Mouse (Mus musculus): ENCODE data around the gene Gm20388.
"Not testable (repeated sequence)": the region's sequence is repeated elsewhere in the genome, so short reads cannot be mapped to it uniquely, and the experiment has no call there.

Gene Gm20388

DNA sequence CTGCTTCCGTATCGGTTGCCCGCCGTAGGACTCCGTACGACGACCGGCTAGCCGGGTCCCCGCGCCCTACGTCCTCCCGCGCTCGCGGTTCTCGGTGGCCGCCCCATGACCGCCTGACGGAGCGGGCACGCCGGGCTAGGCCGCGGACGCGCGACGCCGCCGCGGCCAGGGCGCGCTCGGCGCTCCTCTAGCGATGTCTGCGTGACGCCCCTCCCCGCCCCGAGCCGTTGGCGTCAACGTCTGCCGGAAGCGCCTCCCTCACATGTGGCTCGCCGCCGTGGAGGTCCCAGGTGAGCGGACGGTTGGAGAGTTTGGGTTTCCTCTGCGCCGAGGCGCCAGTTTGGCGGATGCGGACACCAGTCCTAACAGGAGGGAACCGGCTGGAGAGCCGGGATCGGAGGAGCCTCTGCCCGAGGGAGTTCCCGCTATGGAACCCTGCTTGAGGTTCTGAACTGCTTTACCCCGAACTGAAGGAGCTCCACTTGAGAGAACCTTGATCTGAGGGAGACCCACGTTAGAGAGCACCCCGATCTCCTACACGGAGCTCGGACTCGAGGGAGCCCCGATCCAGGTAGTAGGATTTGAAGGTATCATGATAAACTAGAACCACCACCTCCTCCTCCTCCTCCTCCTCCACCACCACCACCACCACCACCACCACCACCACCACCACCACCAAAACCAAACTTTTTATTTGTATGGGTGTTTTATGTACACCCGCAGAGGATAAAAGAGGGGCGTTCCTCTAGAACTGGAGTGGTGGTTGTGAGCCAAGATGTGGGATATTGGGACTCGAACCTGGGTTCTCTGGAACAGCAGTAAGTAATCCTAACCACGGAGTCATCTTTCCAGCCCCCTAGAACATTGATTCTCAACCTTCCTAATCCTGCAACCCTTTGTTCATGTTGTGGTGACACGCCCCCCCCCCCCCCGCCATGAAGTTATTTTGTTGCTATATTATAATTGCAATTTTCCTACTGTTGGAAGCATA, 4110.9 kb downstream of the Gm20388 start, which contains the start of the genes Taf5l and Urb2:
Taf5l (minus strand) TSS at position 161 of the 991 bp plus-strand sequence.
Urb2 (plus strand) TSS at position 272 of the 991 bp plus-strand sequence.
- DNase-seq: peak; percentile 97 to 98

DNA sequence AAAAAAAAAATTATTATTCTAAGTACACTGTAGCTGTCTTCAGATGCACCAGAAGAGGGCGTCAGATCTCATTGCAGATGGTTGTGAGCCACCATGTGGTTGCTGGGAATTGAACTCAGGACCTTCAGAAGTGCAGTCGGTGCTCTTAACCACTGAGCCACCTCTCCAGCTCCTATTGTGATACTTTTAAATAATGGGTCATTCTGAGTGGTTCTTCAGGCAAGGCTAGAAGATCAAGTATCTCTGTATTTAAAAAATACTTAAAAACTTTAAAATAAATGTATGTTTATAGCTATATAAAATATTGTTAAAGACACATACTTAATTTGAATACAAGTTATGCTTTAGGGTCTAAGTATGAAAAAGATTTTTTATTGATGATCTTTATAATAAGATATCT, 4115.6 kb downstream of the Gm20388 start:
- DNase-seq: not testable (repeated sequence)

DNA sequence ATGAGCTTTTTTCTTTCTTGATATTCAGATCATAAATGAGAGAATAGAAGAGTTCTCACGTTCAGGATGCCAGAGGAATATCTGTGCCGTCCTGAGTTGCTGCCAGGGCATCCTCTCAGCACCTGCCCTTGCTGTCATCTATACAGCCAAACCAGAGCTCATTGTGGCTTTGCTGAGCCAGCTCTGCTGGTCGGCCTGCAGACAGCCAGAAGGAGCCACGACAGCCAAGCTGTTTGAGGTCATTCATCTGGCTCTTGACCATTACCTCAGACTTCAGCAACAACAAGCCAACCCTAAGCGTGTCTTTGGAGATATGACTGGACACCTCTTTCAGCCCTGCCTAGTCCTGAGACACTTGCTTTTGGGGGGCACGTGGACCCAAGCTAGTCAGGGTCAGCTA, 4117.2 kb downstream of the Gm20388 start:
- peak; percentile 65 to 74 for DNase-seq

DNA sequence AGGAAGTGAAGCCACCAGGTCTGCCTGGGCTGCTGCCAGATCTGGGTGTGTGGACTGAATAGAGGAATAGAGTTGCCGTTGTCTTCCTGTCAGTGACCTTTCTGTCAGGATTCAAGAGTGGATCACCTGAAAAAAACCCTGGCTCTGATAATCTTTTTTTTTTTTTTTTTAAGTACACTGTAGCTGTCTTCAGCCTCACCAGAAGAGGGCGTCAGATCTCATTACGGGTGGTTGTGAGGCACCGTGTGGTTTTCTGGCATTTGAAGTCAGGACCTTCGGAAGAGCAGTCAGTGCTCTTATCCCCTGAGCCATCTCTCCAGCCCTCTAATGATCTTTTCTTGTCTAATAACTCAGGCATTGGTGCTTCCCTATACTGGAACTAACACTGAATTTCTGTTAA, 4122.8 kb downstream of the Gm20388 start:
- no peak for DNase-seq

DNA sequence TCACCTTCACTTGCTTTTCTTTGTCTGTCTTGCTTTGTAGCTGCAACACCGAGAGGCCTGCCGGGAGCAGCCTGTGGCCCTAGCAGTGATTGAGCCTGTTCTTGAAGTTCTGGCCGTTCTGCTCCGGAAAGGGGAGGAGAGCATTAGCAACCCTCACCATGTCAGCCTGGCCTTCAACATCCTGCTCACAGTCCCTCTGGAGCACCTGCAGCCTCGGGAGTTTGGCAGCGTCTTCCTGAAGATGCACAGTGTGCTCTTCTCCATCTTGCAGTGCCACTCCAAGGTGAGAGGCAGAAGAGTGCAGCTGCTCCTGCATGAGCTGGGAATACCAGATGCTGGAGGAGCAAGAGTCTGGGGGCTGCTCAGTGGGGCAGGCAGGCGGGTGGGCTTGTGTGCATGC, 4127.5 kb downstream of the Gm20388 start:
- no peak for DNase-seq

DNA sequence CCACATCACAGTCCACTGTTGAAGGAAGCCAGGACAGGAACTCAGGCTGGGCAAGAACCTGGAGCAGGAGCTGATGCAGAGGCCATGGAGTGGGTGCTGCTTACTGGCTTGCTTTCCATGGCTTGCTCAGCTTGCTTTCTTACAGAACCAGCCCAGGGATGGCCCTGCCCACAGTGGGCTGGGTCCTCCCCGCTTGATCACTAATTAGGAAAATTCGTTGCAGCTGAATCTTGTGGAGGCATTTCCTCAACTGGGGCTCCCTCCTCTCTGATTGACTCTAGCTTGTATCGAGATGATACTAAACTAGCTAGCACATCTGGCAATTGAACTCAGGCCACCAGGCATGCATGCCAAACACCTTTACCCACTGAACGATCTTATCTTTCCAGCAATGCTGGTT, 4128.7 kb downstream of the Gm20388 start:
- no peak for DNase-seq

DNA sequence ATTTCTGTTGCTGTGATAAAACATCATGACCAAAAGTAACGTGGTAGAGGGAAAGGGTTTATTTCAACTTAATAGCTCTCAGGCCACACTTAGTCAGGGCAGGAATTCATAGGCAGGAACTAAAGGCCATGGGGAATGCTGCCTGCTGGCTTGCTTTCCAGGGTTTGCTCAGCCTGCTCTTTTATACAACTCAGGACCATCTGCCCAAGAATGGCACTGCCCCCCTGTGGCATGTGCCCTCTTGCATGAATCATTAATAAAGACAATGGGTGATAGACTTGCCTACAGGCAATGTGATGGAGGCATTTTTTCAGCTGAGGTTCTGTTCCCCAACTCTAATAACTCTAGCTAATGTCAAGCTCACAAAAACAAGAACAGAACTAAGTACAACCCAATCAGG, 4131.6 kb downstream of the Gm20388 start:
- DNase-seq: peak in 1 of 2 experiments; percentile 33

DNA sequence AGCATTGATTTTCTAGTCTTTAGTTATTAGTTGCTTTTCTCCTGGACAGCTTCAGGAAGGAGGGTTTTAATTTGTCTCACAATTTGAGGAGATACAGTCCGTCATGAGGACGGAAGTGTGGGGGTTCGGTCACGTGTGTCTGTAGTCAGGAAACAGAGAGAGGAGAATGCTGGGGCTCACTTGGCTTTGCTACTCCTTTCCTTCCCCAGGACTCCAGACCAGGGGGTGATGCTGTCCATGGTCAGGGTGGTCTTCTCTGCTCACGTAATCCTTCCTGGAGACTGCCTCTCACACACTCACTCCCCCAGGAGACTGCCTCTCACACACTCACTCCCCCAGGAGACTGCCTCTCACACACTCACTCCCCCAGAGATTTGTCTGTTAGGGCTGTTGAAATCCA, 4133.8 kb downstream of the Gm20388 start:
- DNase-seq: no peak

DNA sequence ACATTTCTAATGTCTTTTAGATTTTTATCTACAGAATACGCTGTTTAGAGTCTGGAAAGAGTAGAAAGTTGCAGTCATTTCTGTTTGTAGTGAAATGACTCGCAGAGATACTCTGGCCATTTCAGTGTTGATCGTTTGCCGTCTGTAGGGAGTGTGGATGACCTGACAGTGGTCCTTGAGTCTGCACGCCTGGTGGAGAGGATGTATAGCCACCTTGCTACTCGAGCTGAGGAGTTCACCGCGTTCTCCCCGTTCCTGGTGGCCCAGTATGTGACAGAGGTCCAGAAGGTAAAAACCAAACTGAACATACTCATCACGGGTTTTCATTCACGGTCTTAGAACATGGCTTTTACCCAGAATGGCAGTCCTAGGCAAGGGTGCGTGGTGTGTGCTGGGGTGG, 4134.3 kb downstream of the Gm20388 start:
- DNase-seq: no peak

DNA sequence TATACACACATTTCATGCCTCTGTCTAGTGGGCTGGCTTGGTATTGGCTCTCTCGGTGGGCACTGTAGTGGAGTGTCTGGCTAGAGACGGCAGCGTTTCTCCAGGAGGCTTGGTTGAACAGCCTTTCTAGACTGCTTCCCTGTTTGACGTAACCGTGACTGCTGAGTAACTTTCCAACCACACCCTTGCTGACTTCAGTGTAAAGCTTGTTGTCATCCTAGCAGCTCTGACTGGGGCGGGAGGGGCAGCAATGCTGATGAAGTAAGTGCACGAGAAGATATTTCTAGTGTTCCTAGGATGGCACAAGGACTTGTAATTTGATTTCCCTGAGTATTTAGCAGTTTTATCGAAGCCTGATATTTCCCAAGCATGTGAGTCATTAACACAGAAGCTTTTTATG, 4135.2 kb downstream of the Gm20388 start:
- DNase-seq: no peak

DNA sequence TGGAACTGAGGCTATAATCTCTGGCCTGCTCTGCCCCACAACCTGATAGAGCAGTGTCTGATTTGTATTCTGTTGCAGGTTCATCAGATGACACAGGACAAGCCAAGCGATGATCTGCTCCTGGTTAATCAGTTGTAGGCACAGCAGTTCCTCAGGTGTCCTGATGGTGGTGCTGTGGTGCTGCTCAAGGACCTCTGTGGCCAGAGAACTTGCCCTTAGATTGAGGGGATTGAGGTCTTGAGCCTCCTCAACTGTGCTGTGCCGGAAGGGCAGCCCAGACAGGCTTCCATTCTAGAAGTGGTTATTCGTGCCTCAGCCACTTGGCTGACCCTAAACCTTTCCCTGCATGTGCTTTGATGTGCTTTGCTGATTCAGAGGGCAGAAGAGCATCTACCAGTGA, 4141.5 kb downstream of the Gm20388 start:
- DNase-seq: peak; percentile 83 to 88

DNA sequence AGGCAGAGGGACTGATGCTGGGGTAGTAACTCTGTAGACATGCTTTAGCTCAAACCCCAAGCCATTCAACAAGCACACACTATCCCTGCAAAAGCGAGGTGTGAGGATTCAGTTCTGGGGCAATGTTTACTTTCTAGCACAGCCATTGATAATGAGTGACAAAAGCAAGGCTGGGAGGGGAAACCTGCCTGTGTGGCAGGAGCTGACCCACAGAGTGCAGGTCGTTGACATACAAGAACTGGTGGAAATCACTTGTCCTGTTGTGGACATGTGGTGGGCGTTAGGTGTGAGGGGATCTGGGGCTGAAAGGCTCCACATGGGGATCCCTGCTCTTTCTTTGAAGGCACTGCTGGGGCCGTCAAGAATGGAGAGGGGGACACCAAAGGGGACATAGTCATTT, 4141.9 kb downstream of the Gm20388 start:
- no peak for DNase-seq

DNA sequence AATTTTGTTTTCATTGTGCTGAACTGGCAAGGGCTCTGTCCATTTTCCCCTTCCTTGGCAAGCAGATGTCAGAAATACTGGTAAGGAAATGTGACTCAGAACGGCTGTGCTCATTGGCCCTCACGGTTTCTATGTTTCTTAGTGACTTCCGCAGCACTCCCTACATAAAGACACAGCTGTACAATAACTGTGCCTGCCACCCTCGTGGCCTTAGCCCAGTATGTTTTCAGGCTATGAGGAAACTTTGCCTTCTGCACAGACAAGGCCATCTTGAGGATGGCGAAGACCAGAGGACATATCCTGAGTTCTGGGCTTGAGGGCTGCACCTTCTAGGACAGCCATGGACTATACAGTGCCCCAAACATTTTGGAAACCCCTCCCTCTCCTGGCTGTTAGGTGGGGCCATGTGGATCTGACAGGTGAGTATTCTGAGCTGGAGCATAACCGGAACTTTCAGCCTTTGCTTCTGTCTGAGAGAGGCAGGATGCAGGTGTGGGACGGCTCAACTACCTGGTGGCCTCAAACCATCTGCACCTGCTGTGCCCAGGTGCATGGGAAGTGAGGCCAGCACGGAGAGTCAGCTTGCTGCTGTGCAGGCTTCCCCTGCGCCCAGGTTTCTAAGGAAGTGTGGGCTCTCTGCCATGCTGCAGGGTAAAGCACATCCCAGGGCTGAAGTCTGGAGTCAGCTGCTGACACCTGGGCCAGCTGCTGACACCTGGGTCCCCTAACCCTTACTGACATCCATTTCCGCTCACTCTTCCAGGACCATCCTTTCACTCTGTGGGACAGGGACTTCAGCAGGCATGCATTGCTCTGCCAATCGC, 4146.4 kb downstream of the Gm20388 start:
- no peak for DNase-seq

DNA sequence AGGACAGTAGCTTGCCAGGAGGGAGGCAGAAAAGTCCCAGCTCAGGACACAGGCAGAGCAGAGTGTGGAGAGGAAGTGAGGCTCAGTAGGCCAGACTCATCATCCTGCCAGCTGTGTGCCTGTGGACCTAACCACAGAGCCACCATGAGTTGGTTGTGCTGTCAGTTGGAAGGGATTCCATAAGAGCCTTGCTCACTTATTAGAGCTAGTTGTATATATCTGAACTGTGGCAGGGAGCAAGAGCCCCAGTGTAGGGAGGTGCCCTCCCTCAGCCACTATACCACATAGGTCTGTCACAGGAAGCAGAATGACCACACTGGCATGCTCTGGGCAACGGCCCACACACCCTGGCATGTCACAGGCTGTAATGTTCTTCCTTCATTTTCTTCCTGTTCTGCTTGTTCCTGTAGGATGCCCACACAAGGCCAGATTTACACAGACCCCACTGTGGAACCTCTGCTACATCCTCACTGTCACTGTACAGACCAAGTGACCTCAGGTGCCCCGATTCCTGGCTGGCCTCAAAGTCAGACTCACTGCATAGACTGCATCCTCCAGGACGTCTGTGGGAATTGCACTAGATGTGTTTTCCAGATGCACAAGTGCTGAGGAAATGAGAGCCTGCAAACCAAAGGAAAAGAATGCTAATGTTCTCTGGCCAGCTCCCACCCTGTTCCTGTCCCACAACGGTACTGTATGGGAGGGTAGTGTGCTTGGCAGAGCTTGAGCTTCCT, 4155.9 kb downstream of the Gm20388 start:
- DNase-seq: no peak

DNA sequence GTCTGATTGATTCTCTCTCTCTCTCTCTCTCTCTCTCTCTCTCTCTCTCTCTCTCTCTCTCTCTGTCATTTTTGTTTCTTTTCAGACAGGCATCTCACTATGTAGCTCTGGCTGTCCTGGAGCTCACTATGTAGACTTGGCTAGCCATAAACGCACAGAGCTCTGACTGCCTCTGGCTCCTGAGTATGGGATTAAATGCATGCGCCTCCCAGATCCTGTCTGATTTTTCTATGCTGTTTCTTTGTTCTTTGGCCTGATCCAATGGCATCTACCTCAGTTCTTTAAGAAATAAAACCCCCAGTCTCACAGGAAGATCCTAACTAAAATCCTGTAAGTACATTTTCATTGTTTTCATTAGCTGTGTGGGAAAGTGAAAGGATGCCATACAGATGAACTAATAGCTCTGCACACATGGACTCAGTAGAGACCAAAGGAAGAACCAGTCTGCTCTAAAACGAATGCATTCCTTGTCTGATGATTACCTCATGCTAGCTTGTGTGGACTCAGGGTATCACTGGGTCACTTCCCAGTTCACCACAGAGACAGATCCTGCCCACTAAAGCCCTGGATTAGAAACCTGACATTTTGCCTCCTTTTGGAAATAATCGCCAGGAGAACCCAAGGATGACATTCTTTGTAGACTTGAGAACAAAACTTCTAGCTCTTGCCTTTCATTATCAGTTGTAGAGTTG, 4156.6 kb downstream of the Gm20388 start:
- no peak for DNase-seq

DNA sequence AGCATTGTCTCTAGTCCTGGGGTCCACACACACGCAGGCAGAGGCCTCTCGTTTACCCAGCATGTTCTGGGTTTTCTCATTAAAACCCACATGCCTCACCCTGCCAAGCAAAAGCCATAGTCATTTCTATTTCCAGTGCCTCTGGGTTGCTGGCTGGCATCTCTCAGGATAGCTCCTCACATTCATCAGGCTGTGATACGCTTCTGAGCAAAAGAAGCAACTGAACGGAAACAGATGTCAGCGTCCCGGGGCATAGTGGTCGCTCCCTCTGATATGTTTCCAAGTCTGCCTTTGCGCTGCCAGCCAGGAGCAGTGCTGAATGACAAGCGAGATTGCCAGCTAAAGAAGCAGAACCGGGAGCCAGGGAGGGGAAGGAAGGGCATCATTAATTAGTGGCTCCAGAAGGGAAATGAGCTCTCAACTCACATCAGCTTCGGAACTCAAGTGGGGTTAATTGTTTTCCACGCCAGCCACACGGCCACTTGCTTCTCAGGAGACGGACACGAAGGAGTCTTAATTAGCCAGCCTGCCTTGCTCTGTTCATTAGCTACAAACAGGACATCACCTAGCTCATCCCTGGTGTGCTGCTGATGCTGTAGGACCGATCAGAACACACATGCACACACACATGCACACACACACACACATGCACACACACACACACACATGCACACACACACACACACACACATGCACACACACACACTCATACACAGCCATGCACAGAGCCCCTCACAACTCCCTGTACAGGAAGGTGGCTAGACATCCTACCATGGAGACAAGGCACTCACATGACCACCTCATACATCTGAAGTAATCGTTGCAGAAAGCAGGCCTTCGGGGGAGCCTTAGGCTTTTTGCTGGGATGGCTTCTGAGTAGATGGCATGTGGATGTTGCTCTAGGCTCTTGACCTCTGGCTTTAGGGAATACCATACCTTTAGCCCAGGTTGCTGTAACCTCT, 4160.0 kb downstream of the Gm20388 start:
- DNase-seq: peak; percentile 31 to 38

DNA sequence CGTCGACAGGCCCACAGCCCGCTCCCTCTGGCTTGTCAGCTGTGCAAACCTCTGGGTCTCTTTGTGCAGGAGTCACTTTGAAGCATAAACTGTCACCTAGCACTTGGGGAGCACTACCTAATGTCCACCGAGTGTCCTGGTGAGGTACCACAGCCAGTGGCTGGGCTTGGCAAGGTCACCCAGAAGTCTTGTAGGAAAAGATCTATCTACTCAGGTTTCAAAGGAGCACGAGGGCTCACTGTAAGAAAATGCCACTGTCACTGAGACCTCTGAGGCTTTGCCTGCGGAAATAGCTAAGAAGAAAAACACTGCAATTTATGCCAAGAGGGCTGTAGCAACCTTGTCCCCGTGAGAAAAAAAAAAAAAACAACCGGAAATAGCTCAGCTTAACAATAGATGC, 4165.3 kb downstream of the Gm20388 start:
- no peak for DNase-seq

DNA sequence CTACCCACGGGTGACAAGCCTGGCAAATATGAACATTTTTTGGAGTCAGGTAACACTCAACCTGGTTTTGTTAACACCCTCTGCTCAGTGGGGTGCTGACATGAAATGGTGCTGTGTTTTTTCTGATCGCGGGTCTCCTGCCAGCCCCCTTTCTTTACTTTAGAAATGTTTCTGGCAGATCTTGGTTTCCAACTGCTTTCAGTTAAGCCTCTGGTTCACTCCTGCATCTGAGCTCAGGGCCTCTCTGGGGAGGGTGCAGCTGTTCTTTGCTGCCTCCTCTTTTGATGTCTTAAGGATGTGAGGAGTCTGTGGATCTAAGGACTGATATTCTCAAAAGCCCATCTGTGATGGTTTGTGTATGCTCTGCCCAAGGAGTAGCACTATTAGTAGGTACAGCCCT, 4165.8 kb downstream of the Gm20388 start:
- DNase-seq: no peak

DNA sequence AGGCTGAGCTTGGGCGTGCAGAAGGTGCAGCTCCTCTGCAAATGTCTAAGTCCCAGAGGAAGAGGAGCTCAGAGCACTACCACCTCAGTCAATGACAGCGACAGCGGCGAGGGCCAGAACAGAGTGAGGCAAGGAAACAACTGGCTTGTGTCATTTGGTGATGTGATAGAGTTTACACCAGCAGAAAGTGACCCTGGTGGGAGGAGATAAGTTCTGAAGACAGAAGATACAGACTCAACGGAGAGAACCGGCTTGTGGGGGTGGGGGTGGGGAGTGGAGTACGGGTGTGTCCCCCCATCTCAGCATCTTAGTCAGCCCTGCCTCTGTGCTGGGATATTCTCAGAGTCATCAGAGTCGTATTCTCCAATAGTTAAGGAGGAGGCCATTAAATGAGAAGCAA, 4166.7 kb downstream of the Gm20388 start:
- no peak for DNase-seq

DNA sequence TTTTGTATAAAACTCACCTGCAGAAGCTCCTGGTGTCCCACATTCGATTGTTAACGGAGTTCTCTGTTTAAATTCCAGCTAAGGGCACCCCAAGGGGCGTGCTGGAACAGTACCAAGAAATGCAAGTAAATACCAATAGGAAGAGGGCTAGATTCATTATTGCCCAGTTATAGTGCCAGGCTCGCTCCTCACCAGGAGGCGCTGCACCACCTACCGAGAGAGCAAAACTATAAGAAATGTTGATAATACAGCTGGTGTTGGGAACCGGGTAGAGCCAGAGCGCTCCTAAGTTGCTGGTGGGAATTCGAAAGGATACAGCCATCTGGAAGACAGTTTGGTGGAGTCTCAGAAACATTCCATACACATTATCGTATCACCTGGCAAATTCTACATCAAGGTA, 4167.4 kb downstream of the Gm20388 start:
- peak in 1 of 2 experiments; percentile 18 for DNase-seq

DNA sequence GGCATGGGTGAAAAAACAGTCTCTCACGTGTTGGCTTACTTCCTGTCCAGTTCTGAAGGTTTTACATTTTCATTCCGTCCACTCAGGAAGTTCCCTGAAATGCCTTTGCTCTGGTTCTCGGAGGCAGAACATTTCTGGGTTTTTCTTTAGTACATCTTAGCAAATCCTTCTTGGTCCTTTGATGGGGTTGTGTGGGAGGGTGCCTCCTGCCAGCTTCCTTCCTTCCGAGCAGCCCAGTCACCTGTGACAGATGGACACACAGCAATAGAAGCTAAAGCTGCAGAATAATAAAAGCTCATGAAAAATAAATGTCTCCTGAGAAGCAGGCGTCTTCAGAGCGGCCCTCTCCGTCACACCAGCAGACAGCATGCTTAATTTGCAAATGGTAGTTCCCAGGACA, 4168.3 kb downstream of the Gm20388 start:
- DNase-seq: peak in 1 of 2 experiments; percentile 20
